Mouse (Mus musculus): Measurements from ENCODE around the gene Pgp.

- no peak for TF ChIP-seq GATA1 (IDR thresholded peaks at IDR 0.05; ENCODE audit: borderline replicate concordance, low read length)
- no peak for TF ChIP-seq FLI1 (IDR thresholded peaks at IDR 0.05; ENCODE audit: low read length)
These were observed 50.3 kb downstream of the Pgp start for GRCm38 (mm10) chr17:24520450-24520849.
